Mouse (Mus musculus) E14TG2a.4 (cell line): ENCODE results near the gene Hist1h2bg.

Source experiments
- CTCF ChIP-seq: conservative IDR thresholded peaks from 2 replicates; pipeline ENCODE4 v1.5.1; 2014; ENCODE audit warnings: low read length
- POU5F1 ChIP-seq: IDR thresholded peaks from 2 replicates; pipeline ENCODE4 v1.6.1; 2014; ENCODE audit warnings: low read length, borderline replicate concordance

GRCm38 (mm10) chr13:23581408-23582218 lies 10.4 kb downstream of the Hist1h2bg start, which contains the start of gene Hist1h4d:
- TF ChIP-seq CTCF (no peak), POU5F1 (no peak)
